Mouse (Mus musculus): ENCODE results near the gene Myo1e.

- no peak for TF ChIP-seq MYOG (IDR thresholded peaks at IDR 0.05; ENCODE audit: control insufficient read depth, extremely low read depth, insufficient read length)
- no peak for TF ChIP-seq FOSL1 (IDR thresholded peaks at IDR 0.05; ENCODE audit: insufficient read depth, low read length, poor library complexity, severe bottlenecking)
- no peak for TF ChIP-seq USF1 (IDR thresholded peaks at IDR 0.05; ENCODE audit: low read depth)
- no peak for TF ChIP-seq CTCF (IDR thresholded peaks at IDR 0.05; ENCODE audit: control insufficient read depth, insufficient read depth, insufficient read length)
These were observed 47.1 kb upstream of the Myo1e start for GRCm38 (mm10) chr9:70160071-70160470.

Measured in C2C12 (cell line).